Mouse (Mus musculus): ENCODE measurements around the gene Bicdl1. TPM values are rescaled to one million over a fixed set of nuclear protein-coding genes. Genes with fewer than 3 reads are reported as not detected.

Bicdl1 gene
- polyA plus RNA-seq, 1 experiment from 2014 or later, result 16.8 TPM

DNA sequence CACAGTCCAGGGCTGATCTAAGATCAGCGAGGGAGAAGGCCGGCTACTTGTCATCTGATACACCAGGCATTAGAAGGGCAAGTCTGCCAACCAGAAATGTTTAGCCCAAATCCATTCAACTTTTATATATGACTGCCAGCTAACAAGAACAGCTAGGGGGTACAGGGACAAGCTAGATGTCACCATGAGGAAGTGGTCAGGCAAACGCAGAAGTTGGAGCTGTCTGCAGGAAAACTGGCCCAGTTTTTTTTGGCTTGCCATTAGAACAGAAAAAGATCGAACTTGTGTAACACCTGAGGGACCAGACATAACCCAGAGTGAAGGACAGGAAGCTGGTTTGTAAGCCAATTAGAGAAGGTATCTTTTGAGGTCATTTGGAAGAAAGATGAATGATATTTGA is 30.2 kb downstream of the Bicdl1 start:
- no peaks in the 10 kb centered on the region for H3K27me3 ChIP-seq (ENCODE audit: control insufficient read depth, insufficient read depth, low read length)
- H3K9me3 ChIP-seq (ENCODE audit: control insufficient read depth, low read length), result no peaks in the 10 kb centered on the region
- DNase-seq (ENCODE audit: low spot score), result no peak
- TF ChIP-seq CTCF (IDR thresholded peaks at IDR 0.05; ENCODE audit: low read depth), result no peak
- no peak for TF ChIP-seq EP300 (optimal IDR thresholded peaks at IDR 0.05)
- no peaks in the 10 kb centered on the region for H3K4me1 ChIP-seq (replicated peaks; ENCODE audit: control insufficient read depth, insufficient read depth)
- H3K4me3 ChIP-seq (ENCODE audit: low read depth, low read length), result no peak overlapping the region
- no peaks in the 10 kb centered on the region for H3K36me3 ChIP-seq (ENCODE audit: control insufficient read depth, insufficient read depth, low read length)
- H3K4me2 ChIP-seq (replicated peaks; ENCODE audit: low read depth), result no peak overlapping the region
- H3K27ac ChIP-seq (replicated peaks), result no peak overlapping the region
- no peak overlapping the region for H3K9ac ChIP-seq (ENCODE audit: low read length)
- 71% methylated on average over 4 of the region's 4 CpGs for WGBS
- no peak for ATAC-seq (ENCODE audit: low FRiP score, low TSS enrichment)

DNA sequence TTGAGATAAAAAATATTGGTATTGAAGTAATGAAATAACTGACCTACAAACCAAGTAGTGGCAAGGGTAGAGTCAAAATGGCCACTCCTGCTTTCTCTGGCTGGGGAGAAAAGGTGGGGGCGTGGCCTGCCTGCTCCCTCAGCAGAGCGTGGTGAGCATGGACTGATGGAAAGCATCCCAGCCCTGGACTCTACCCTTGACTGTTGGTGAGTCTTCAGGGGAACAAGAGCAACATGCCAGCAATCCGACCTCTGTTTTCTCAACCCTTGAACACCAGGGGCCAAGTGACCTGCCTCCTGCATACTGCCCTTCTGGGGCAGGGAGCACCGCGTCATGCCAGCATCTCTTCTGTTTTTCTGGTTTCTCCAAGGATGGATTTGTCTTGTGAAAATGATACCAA is 34.6 kb downstream of the Bicdl1 start:
- no peak overlapping the region for H3K4me2 ChIP-seq (replicated peaks; ENCODE audit: low read depth)
- no peaks in the 10 kb centered on the region for H3K4me1 ChIP-seq (replicated peaks; ENCODE audit: control insufficient read depth, insufficient read depth)
- H3K27ac ChIP-seq (replicated peaks), result no peak overlapping the region
- H3K27me3 ChIP-seq (ENCODE audit: control insufficient read depth, insufficient read depth, low read length), result no peaks in the 10 kb centered on the region
- H3K36me3 ChIP-seq (ENCODE audit: control insufficient read depth, insufficient read depth, low read length), result no peaks in the 10 kb centered on the region
- H3K9ac ChIP-seq (ENCODE audit: low read length), result no peak overlapping the region
- H3K9me3 ChIP-seq (ENCODE audit: control insufficient read depth, low read length), result no peaks in the 10 kb centered on the region
- H3K4me3 ChIP-seq (ENCODE audit: low read depth, low read length), result no peak overlapping the region
- WGBS, result 76% methylated on average over 5 of the region's 5 CpGs
- TF ChIP-seq CTCF (IDR thresholded peaks at IDR 0.05; ENCODE audit: low read depth) (no peak), EP300 (optimal IDR thresholded peaks at IDR 0.05) (no peak)
- DNase-seq (ENCODE audit: low spot score) (no peak), ATAC-seq (ENCODE audit: low FRiP score, low TSS enrichment) (no peak)

DNA sequence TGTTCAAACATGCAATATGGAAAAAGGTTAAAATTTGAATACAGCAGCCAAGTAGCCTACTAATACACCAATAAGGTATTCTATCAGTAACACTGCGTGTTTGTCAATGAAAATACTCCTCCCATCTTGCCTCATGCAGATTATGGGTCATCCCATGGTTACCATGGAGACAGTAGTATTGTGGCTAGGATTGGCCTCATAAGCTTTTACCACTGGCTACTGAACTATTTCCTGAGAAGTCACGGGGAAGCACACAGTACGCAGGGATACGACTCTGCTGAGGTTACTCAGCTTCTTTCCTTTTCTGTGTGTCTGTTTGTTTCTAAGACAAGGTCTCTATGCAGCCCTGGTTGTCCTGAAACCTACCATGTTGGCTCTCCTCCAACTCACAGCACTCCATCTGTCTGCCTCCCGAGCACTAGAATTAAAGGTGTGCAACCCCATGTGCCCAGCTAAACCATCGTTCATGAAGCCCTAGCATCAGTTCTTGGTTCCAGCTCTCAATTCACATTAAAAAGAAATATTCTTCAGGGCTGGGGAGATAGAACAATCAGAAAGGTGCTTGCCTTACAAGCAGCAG is 36.1 kb downstream of the Bicdl1 start:
- no peak for DNase-seq (ENCODE audit: low spot score)

GRCm38 (mm10) chr5:115693271-115693670 is 38.1 kb downstream of the Bicdl1 start:
- DNase-seq (ENCODE audit: low spot score) (no peak), ATAC-seq (ENCODE audit: low FRiP score, low TSS enrichment) (no peak)
- no peaks in the 10 kb centered on the region for H3K4me1 ChIP-seq (replicated peaks; ENCODE audit: control insufficient read depth, insufficient read depth)
- no peak overlapping the region for H3K4me3 ChIP-seq (ENCODE audit: low read depth, low read length)
- H3K27ac ChIP-seq (replicated peaks), result no peak overlapping the region
- no peaks in the 10 kb centered on the region for H3K9me3 ChIP-seq (ENCODE audit: control insufficient read depth, low read length)
- WGBS, result 59% methylated on average over 3 of the region's 3 CpGs
- no peak for TF ChIP-seq CTCF (IDR thresholded peaks at IDR 0.05; ENCODE audit: low read depth)
- no peak for TF ChIP-seq EP300 (optimal IDR thresholded peaks at IDR 0.05)
- H3K27me3 ChIP-seq (ENCODE audit: control insufficient read depth, insufficient read depth, low read length), result no peaks in the 10 kb centered on the region
- H3K36me3 ChIP-seq (ENCODE audit: control insufficient read depth, insufficient read depth, low read length), result no peaks in the 10 kb centered on the region
- H3K4me2 ChIP-seq (replicated peaks; ENCODE audit: low read depth), result no peak overlapping the region
- H3K9ac ChIP-seq (ENCODE audit: low read length), result no peak overlapping the region

More for the DNA sequence above, 36.1 kb downstream of the Bicdl1 start:
- no peaks in the 10 kb centered on the region for H3K27me3 ChIP-seq (ENCODE audit: control insufficient read depth, insufficient read depth, low read length)
- no peaks in the 10 kb centered on the region for H3K36me3 ChIP-seq (ENCODE audit: control insufficient read depth, insufficient read depth, low read length)
- no peak overlapping the region for H3K9ac ChIP-seq (ENCODE audit: low read length)
- no peak for TF ChIP-seq EP300 (optimal IDR thresholded peaks at IDR 0.05)
- TF ChIP-seq CTCF (IDR thresholded peaks at IDR 0.05; ENCODE audit: low read depth), result no peak
- no peak overlapping the region for H3K27ac ChIP-seq (replicated peaks)
- no peaks in the 10 kb centered on the region for H3K4me1 ChIP-seq (replicated peaks; ENCODE audit: control insufficient read depth, insufficient read depth)
- H3K4me3 ChIP-seq (ENCODE audit: low read depth, low read length), result no peak overlapping the region
- no peak overlapping the region for H3K4me2 ChIP-seq (replicated peaks; ENCODE audit: low read depth)
- ATAC-seq (ENCODE audit: low FRiP score, low TSS enrichment), result no peak
- 71% methylated on average over 6 of the region's 6 CpGs for WGBS
- no peaks in the 10 kb centered on the region for H3K9me3 ChIP-seq (ENCODE audit: control insufficient read depth, low read length)

DNA sequence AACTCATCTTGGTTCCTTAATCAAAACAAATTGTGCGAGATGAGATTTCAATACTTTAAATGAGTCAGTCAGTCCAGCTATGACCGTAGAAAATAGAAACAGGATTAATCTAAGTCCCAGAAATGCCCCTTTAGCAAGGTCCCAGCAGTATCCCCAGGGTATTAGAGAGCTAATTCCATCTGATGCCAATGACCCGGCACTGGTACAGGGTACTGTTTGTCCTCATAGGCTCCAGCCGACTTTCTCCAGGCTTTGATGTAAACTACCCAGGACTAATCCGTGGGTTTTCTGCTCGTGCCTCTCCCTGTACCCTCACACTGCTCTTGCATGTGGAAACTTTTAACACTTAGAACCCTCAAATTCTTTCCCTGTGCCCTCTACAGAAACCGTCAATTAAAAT is 44.7 kb downstream of the Bicdl1 start:
- Histone ChIP-seq H3K9me3 (ENCODE audit: control insufficient read depth, low read length) (no peaks in the 10 kb centered on the region), H3K36me3 (ENCODE audit: control insufficient read depth, insufficient read depth, low read length) (no peaks in the 10 kb centered on the region), H3K4me3 (ENCODE audit: low read depth, low read length) (no peak overlapping the region), H3K4me1 (replicated peaks; ENCODE audit: control insufficient read depth, insufficient read depth) (no peaks in the 10 kb centered on the region), H3K27me3 (ENCODE audit: control insufficient read depth, insufficient read depth, low read length) (no peaks in the 10 kb centered on the region), H3K27ac (replicated peaks) (no peak overlapping the region), H3K9ac (ENCODE audit: low read length) (no peak overlapping the region), H3K4me2 (replicated peaks; ENCODE audit: low read depth) (no peak overlapping the region)
- ATAC-seq (ENCODE audit: low FRiP score, low TSS enrichment) (no peak), DNase-seq (ENCODE audit: low spot score) (peak; percentile 2)
- TF ChIP-seq EP300 (optimal IDR thresholded peaks at IDR 0.05) (no peak), CTCF (IDR thresholded peaks at IDR 0.05; ENCODE audit: low read depth) (no peak)
- WGBS, result 59% methylated on average over 7 of the region's 7 CpGs

DNA sequence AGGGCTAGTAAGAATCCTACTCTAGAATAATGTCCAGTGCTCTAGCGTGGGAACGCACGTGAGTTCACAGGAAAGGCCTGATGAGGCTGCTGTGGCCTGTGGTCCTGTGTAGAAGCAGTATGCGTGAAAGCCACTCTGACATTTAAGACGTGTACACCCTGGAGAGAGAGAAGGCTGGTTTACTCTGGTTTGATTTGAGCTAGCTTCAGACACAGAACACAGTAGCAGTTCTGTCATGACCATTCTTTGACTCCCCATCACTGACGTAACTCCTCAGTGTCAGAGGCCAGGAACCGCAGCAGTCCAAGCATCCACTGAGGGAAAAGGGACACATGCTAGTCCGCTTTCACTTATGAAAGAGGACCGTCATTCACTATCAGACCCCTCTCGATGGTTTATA is 46.3 kb downstream of the Bicdl1 start:
- Histone ChIP-seq H3K36me3 (ENCODE audit: control insufficient read depth, insufficient read depth, low read length) (no peaks in the 10 kb centered on the region), H3K4me3 (ENCODE audit: low read depth, low read length) (no peak overlapping the region), H3K9ac (ENCODE audit: low read length) (no peak overlapping the region), H3K4me2 (replicated peaks; ENCODE audit: low read depth) (no peak overlapping the region), H3K9me3 (ENCODE audit: control insufficient read depth, low read length) (no peaks in the 10 kb centered on the region), H3K27me3 (ENCODE audit: control insufficient read depth, insufficient read depth, low read length) (no peaks in the 10 kb centered on the region), H3K4me1 (replicated peaks; ENCODE audit: control insufficient read depth, insufficient read depth) (no peaks in the 10 kb centered on the region), H3K27ac (replicated peaks) (no peak overlapping the region)
- ATAC-seq (ENCODE audit: low FRiP score, low TSS enrichment) (no peak), DNase-seq (ENCODE audit: low spot score) (peak; percentile 8)
- WGBS, result 85% methylated on average over 10 of the region's 10 CpGs
- TF ChIP-seq CTCF (IDR thresholded peaks at IDR 0.05; ENCODE audit: low read depth), result no peak
- no peak for TF ChIP-seq EP300 (optimal IDR thresholded peaks at IDR 0.05)

Measured in stomach, postnatal 0 days (tissue).